Mouse (Mus musculus) left cerebral cortex, adult 11 months (tissue): ENCODE data around the gene Dctn1.
A peak's percentile ranks its signal among the peaks of the same experiment; 100 is the strongest.

ENCODE experiments used
- DNase-seq: peaks from one replicate; pipeline ENCODE4 v3.0.0; 2022; ENCODE audit warnings: low spot score

Gene Dctn1

GRCm38 (mm10) chr6:83165607-83166242 lies at the start of gene Dctn1:
Dctn1 (plus strand) TSS chr6:83165920.
- DNase-seq: peak; percentile 88

GRCm38 (mm10) chr6:83116373-83117164 lies 49.2 kb upstream of the Dctn1 start:
- DNase-seq: no peak

- DNase-seq: no peak
Measured at GRCm38 (mm10) chr6:83117165-83117438, 48.6 kb upstream of the Dctn1 start.

GRCm38 (mm10) chr6:83117616-83118015 lies 48.1 kb upstream of the Dctn1 start:
- no peak for DNase-seq

GRCm38 (mm10) chr6:83118369-83118768 lies 47.4 kb upstream of the Dctn1 start:
- no peak for DNase-seq

GRCm38 (mm10) chr6:83118825-83119733 lies 46.6 kb upstream of the Dctn1 start:
- DNase-seq: no peak

- DNase-seq: no peak
Measured at GRCm38 (mm10) chr6:83119734-83120051, 46.0 kb upstream of the Dctn1 start.

- peak; percentile 98 for DNase-seq
Measured at GRCm38 (mm10) chr6:83120930-83121862, 44.5 kb upstream of the Dctn1 start, which contains the start of gene Wbp1. Wbp1 (minus strand) TSS chr6:83121559.

GRCm38 (mm10) chr6:83121863-83122710 lies 43.6 kb upstream of the Dctn1 start:
- DNase-seq: no peak

GRCm38 (mm10) chr6:83122961-83123360 lies 42.8 kb upstream of the Dctn1 start:
- no peak for DNase-seq

- peak; percentile 88 for DNase-seq
Measured at GRCm38 (mm10) chr6:83124851-83125312, 40.8 kb upstream of the Dctn1 start.

- no peak for DNase-seq
Measured at GRCm38 (mm10) chr6:83125331-83125730, 40.4 kb upstream of the Dctn1 start, which contains the start of gene Ino80b. Ino80b (minus strand) TSS chr6:83125431.

GRCm38 (mm10) chr6:83127419-83127818 lies 38.3 kb upstream of the Dctn1 start:
- DNase-seq: no peak

- no peak for DNase-seq
Measured at GRCm38 (mm10) chr6:83131469-83132034, 34.2 kb upstream of the Dctn1 start.

GRCm38 (mm10) chr6:83132176-83132919 lies 33.4 kb upstream of the Dctn1 start:
- DNase-seq: no peak

GRCm38 (mm10) chr6:83134226-83134625 lies 31.5 kb upstream of the Dctn1 start:
- no peak for DNase-seq

- DNase-seq: no peak
Measured at GRCm38 (mm10) chr6:83134951-83135513, 30.7 kb upstream of the Dctn1 start, which contains the start of gene Rtkn. Rtkn (plus strand) TSS chr6:83135463.

- no peak for DNase-seq
Measured at GRCm38 (mm10) chr6:83135571-83136161, 30.1 kb upstream of the Dctn1 start.
